Mouse (Mus musculus) embryonic facial prominence, embryonic 11.5 days (tissue): Measurements from ENCODE around the gene Dda1. TPM values are rescaled to one million over a fixed set of nuclear protein-coding genes. Genes with fewer than 3 reads are reported as not detected.

Experiments
- ATAC-seq: fragments of 200-750 bp; cut with Nextera tagmentation; replicated peaks from 2 replicates; pipeline ENCODE4 v1.8.0; 2017; ENCODE audit warnings: low read depth; ENCODE audit not compliant: insufficient number of reproducible peaks, low FRiP score, low TSS enrichment
- DNase-seq: peaks from one replicate; pipeline ENCODE4 v3.0.0-alpha.2; 2015; ENCODE audit warnings: low spot score
- H3K27ac ChIP-seq: fragments of 300-500 bp; sonication (generic); replicated peaks from 2 replicates; pipeline ENCODE4 v1.5.1; 2014; ENCODE audit warnings: mild to moderate bottlenecking, low read depth, low read length, control low read depth
- H3K27me3 ChIP-seq: fragments of 300-500 bp; sonication (generic); 2 replicates; pipeline ENCODE4 v1.6.1; 2014; ENCODE audit warnings: mild to moderate bottlenecking, low read length, moderate library complexity, mixed read lengths; ENCODE audit not compliant: control insufficient read depth, insufficient read depth
- H3K36me3 ChIP-seq: fragments of 300-500 bp; sonication (generic); replicated peaks from 2 replicates; pipeline ENCODE4 v1.6.1; 2014; ENCODE audit warnings: low read depth, mild to moderate bottlenecking, low read length, moderate library complexity, mixed read lengths; ENCODE audit not compliant: control insufficient read depth, insufficient read depth
- H3K4me1 ChIP-seq: fragments of 300-500 bp; sonication (generic); 2 replicates; pipeline ENCODE4 v1.6.1; 2014; ENCODE audit warnings: low read length, mixed read lengths; ENCODE audit not compliant: control insufficient read depth, insufficient read depth
- H3K4me2 ChIP-seq: fragments of 300-500 bp; sonication (generic); 2 replicates; pipeline ENCODE4 v1.6.1; 2014; ENCODE audit warnings: low read depth, mild to moderate bottlenecking, control low read depth, low read length, moderate library complexity
- H3K4me3 ChIP-seq: fragments of 300-500 bp; sonication (generic); 2 replicates; pipeline ENCODE4 v1.5.1; 2014; ENCODE audit warnings: low read depth, low read length, control low read depth
- H3K9ac ChIP-seq: fragments of 300-500 bp; sonication (generic); replicated peaks from 2 replicates; pipeline ENCODE4 v1.6.1; 2014; ENCODE audit warnings: mild to moderate bottlenecking, control low read depth, low read length
- H3K9me3 ChIP-seq: fragments of 300-500 bp; sonication (generic); replicated peaks from 2 replicates; pipeline ENCODE4 v1.6.1; 2016; ENCODE audit warnings: mild to moderate bottlenecking, low read length, inconsistent platforms, mixed read lengths; ENCODE audit not compliant: control insufficient read depth
- WGBS: fragments of 180-500 bp; shearing (Covaris S2); extraction: QIAGEN DNeasy Blood & Tissue Kit; methylation state at CpG from one replicate; pipeline ENCODE4 v1.1.7; 2014; 5-methylcytosine and 5-hydroxymethylcytosine counted together
- polyA plus RNA-seq: library from polyadenylated mRNA; unstranded; fragments of >200 nt; fragmentation: Nextera tagmentation; extraction: Ambion mirVana; gene quantifications from 2 replicates; pipeline ENCODE4 v1.2.1, GENCODE M21; 2014

Gene Dda1
- polyA plus RNA-seq, 1 experiment from 2014 or later = 105 TPM

GRCm38 (mm10) chr8:71463188-71464033, 5.6 kb upstream of the Dda1 start, which contains the start of gene Abhd8:
Gene Abhd8, minus strand, starts transcription at chr8:71463655.
- no peaks in the 10 kb centered on the region; the same call in 1 of the 2 replicates for H3K36me3 ChIP-seq
- under 1% methylated on average over 55 of the region's 55 CpGs for WGBS
- H3K27ac ChIP-seq = no peak within 1 kb of the TSS; the same call in 1 of the 2 replicates

GRCm38 (mm10) chr8:71464513-71465500, 4.2 kb upstream of the Dda1 start, which contains the start of gene Mrpl34:
Gene Mrpl34, plus strand, starts transcription at chr8:71464959.
- WGBS = under 1% methylated on average over 59 of the region's 59 CpGs
- Histone ChIP-seq H3K4me1 (peaks cover 9% of the 10 kb centered on the region), H3K4me3 (peak within 1 kb of the TSS; percentile 74), H3K9me3 (no peaks in the 10 kb centered on the region), H3K36me3 (no peaks in the 10 kb centered on the region; the same call in 1 of the 2 replicates), H3K27ac (no peak within 1 kb of the TSS), H3K27me3 (no peaks in the 10 kb centered on the region), H3K4me2 (peak within 1 kb of the TSS; percentile 82), H3K9ac (peak within 1 kb of the TSS; percentile 71)
- DNase-seq (peak; percentile 100), ATAC-seq (peak; percentile 50)

More at GRCm38 (mm10) chr8:71463188-71464033, 5.6 kb upstream of the Dda1 start, which contains the start of gene Abhd8:
- ATAC-seq (peak; percentile 85), DNase-seq (peak; percentile 97)
- H3K4me3 ChIP-seq = peak within 1 kb of the TSS; percentile 74
- H3K9me3 ChIP-seq = no peaks in the 10 kb centered on the region
- no peaks in the 10 kb centered on the region for H3K27me3 ChIP-seq
- peaks cover 7% of the 10 kb centered on the region for H3K4me1 ChIP-seq
- H3K4me2 ChIP-seq = peak within 1 kb of the TSS; percentile 82
- peak within 1 kb of the TSS; percentile 75 for H3K9ac ChIP-seq

DNA sequence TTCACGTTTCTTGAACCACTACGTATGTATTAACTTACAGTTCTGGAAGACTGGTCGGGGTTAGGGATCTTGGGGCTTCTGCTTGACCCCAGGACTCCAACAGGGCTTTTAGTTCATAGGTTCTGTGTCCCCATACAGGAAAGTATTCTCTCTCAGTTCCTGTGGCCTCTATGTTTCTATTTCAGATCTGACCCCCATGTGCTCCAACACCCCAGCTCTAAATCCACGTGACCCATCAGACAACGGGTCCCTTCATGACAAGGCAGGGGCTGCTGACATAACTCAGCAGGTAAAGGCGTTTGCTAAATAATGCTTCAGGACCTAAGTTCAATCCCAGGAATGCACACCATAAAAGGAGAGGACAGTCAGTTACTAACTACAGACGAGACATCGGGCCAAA, 3.3 kb upstream of the Dda1 start:
- H3K27me3 ChIP-seq = no peaks in the 10 kb centered on the region
- peak overlapping the region; percentile 62 for H3K4me3 ChIP-seq
- no peaks in the 10 kb centered on the region for H3K36me3 ChIP-seq
- no peak overlapping the region for H3K27ac ChIP-seq
- H3K4me1 ChIP-seq = peaks cover 14% of the 10 kb centered on the region
- DNase-seq (no peak), ATAC-seq (no peak)
- no peak overlapping the region; the same call in 1 of the 2 replicates for H3K9ac ChIP-seq
- WGBS = 82% methylated on average over 8 of the region's 8 CpGs
- H3K4me2 ChIP-seq = peak overlapping the region; percentile 76
- H3K9me3 ChIP-seq = no peaks in the 10 kb centered on the region

GRCm38 (mm10) chr8:71466198-71466597, 2.8 kb upstream of the Dda1 start:
- Histone ChIP-seq H3K36me3 (no peaks in the 10 kb centered on the region), H3K4me2 (no peak overlapping the region), H3K9ac (no peak overlapping the region), H3K4me1 (peaks cover 14% of the 10 kb centered on the region), H3K27me3 (no peaks in the 10 kb centered on the region), H3K27ac (no peak overlapping the region), H3K9me3 (no peaks in the 10 kb centered on the region), H3K4me3 (no peak overlapping the region)
- 89% methylated on average over 5 of the region's 5 CpGs for WGBS
- no peak for DNase-seq
- ATAC-seq = no peak

GRCm38 (mm10) chr8:71467201-71467600, 1.8 kb upstream of the Dda1 start:
- no peak overlapping the region for H3K4me3 ChIP-seq
- H3K9ac ChIP-seq = no peak overlapping the region
- ATAC-seq (no peak), DNase-seq (no peak)
- H3K9me3 ChIP-seq = no peaks in the 10 kb centered on the region
- H3K36me3 ChIP-seq = 0 out of 2 replicates have a peak, but pooled peaks cover under 1% of the 10 kb centered on the region
- H3K4me2 ChIP-seq = no peak overlapping the region
- no peak overlapping the region for H3K27ac ChIP-seq
- 97% methylated on average over 2 of the region's 2 CpGs for WGBS
- no peaks in the 10 kb centered on the region for H3K27me3 ChIP-seq
- peaks cover 14% of the 10 kb centered on the region for H3K4me1 ChIP-seq

DNA sequence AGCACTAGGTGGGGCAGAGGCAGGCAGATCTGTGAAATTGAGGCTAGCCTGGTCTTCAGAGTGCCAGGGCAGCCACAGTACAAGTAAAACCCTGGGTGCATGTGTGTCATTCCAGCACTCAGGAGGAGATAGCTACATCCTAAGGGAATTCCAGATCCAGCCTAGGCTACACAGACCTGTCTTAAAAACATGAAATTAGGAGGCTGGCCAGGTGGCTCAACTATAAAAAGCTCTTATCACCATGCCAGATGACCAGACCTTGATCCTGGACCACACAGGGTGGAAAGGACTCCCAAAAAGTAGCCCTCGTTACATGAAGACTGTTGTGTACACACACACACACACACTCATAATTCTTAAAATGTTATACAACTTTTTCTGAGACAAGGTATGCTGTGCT, 998 bp upstream of the Dda1 start:
- no peak overlapping the region for H3K9ac ChIP-seq
- whole genome bisulfite sequencing = 96% methylated on average over 1 of the region's 1 CpGs
- H3K4me3 ChIP-seq = no peak overlapping the region
- no peak overlapping the region for H3K4me2 ChIP-seq
- no peaks in the 10 kb centered on the region for H3K27me3 ChIP-seq
- no peak for DNase-seq
- H3K36me3 ChIP-seq = 0 out of 2 replicates have a peak, but pooled peaks cover 3% of the 10 kb centered on the region
- no peak overlapping the region for H3K27ac ChIP-seq
- peaks cover 12% of the 10 kb centered on the region; the same call in 1 of the 2 replicates for H3K4me1 ChIP-seq
- no peaks in the 10 kb centered on the region for H3K9me3 ChIP-seq
- ATAC-seq = no peak

DNA sequence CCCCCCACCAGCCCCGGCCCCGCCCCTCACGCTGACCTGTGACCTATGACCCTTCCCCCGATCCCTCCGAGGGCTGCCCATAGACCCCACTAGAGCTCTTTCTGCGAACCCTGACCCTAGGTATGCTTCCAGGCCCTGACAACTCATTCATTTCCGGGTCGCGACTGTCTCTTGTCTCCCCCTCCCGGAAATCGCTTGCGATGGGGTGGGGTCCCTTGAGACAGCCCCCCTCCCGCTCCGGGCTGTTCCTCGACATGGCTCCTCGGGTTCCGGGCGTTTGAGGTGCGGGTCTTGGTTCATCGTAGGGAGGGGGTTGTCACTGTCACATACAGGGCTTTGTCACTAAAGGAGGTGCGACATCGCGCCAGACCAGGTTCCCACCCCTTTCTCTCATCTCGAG, 412 bp downstream of the Dda1 start:
- Histone ChIP-seq H3K4me3 (peak overlapping the region; percentile 82), H3K27ac (no peak overlapping the region), H3K27me3 (no peaks in the 10 kb centered on the region), H3K9me3 (no peaks in the 10 kb centered on the region), H3K4me2 (peak overlapping the region; percentile 67), H3K36me3 (peaks cover 9% of the 10 kb centered on the region; the same call in 1 of the 2 replicates), H3K4me1 (peaks cover 7% of the 10 kb centered on the region; the same call in 1 of the 2 replicates), H3K9ac (peak overlapping the region; percentile 75)
- DNase-seq (peak; percentile 78), ATAC-seq (peak; percentile 19)
- WGBS = under 1% methylated on average over 24 of the region's 24 CpGs
